Mouse (Mus musculus) stomach, embryonic 15.5 days (tissue): ENCODE measurements around the gene Ccna2. TPM values are rescaled to one million over a fixed set of nuclear protein-coding genes. Genes with fewer than 3 reads are reported as not detected.

ENCODE experiments used
- ATAC-seq: fragments of 200-750 bp; cut with Nextera tagmentation; 2 replicates; pipeline ENCODE4 v1.8.0; 2017; ENCODE audit warnings: low read depth, moderate number of reproducible peaks, moderate TSS enrichment; ENCODE audit not compliant: insufficient read depth, low FRiP score
- H3K27ac ChIP-seq: fragments of 300-500 bp; sonication (generic); 2 replicates; pipeline ENCODE4 v1.5.1; 2015; ENCODE audit warnings: mild to moderate bottlenecking, inconsistent platforms
- H3K27me3 ChIP-seq: fragments of 300-500 bp; sonication (generic); replicated peaks from 2 replicates; pipeline ENCODE4 v1.6.1; 2015; ENCODE audit warnings: inconsistent platforms
- H3K36me3 ChIP-seq: fragments of 300-500 bp; sonication (generic); 2 replicates; pipeline ENCODE4 v1.6.1; 2015; ENCODE audit warnings: inconsistent platforms
- H3K4me1 ChIP-seq: fragments of 300-500 bp; sonication (generic); 2 replicates; pipeline ENCODE4 v1.6.1; 2015; ENCODE audit warnings: inconsistent platforms
- H3K4me2 ChIP-seq: fragments of 300-500 bp; sonication (generic); 2 replicates; pipeline ENCODE4 v1.6.1; 2015; ENCODE audit warnings: mild to moderate bottlenecking, inconsistent platforms
- H3K4me3 ChIP-seq: fragments of 300-500 bp; sonication (generic); replicated peaks from 2 replicates; pipeline ENCODE4 v1.5.1; 2015; ENCODE audit warnings: inconsistent platforms
- H3K9ac ChIP-seq: fragments of 300-500 bp; sonication (generic); 2 replicates; pipeline ENCODE4 v1.6.1; 2015; ENCODE audit warnings: inconsistent platforms
- H3K9me3 ChIP-seq: fragments of 300-500 bp; sonication (generic); 2 replicates; pipeline ENCODE4 v1.6.1; 2016; ENCODE audit warnings: inconsistent platforms
- WGBS: fragments of 180-500 bp; shearing (Covaris S2); methylation state at CpG from one replicate; pipeline ENCODE4 v1.1.7; 2015; 5-methylcytosine and 5-hydroxymethylcytosine counted together
- polyA plus RNA-seq: library from polyadenylated mRNA; unstranded; fragments of >200 nt; fragmentation: Nextera tagmentation; extraction: Ambion mirVana; gene quantifications from 2 replicates; pipeline ENCODE4 v1.2.1, GENCODE M21; 2015

The Ccna2 gene
- polyA plus RNA-seq, 1 experiment from 2014 or later = 170 TPM

DNA sequence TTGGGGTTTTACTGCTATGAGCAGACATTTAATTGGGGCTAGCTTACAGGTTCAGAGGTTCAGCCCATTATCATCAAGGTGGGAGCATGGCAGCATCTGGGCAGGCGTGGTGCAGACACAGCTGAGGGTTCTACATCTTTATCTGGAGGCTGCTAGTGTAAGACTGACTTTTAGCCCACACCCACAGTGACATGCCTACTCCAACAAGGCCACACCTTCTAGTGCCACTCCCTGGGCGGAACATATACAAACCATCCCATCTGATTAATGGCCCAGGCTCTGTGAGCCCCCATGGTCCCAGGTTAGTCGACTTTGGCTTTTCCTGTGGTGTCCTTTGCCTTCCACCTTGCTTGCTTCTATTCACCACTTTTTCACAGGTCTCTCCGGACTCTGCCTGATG, 12.3 kb downstream of the Ccna2 start:
- Histone ChIP-seq H3K27me3 (no peaks in the 10 kb centered on the region), H3K9ac (no peak overlapping the region), H3K4me3 (no peak overlapping the region), H3K36me3 (peaks cover 42% of the 10 kb centered on the region), H3K4me2 (no peak overlapping the region), H3K4me1 (no peaks in the 10 kb centered on the region), H3K9me3 (no peaks in the 10 kb centered on the region), H3K27ac (no peak overlapping the region)
- WGBS = 71% methylated on average over 4 of the region's 4 CpGs
- ATAC-seq = peak; percentile 66; the same call in 1 of the 2 replicates

DNA sequence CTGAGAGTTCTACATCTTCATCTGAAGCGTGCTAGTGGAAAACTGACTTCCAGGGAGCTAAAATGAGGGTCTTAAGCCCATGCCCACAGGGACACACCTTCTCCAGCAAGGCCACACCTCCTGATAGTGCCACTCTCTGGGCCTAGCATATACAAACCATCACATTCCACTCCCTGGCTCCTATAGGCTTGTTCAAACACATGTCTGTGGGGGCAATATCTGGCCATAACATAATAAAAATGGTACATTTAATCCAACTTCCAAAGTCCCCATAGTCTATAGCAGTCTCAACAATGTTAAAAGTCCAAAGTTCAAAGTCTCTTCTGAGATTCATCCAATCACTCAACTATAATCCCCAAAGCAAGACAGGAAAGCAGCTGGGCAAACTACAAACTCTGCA, 14.3 kb downstream of the Ccna2 start:
- no peak overlapping the region for H3K27ac ChIP-seq
- H3K4me2 ChIP-seq = no peak overlapping the region
- peaks cover 32% of the 10 kb centered on the region for H3K36me3 ChIP-seq
- no peak overlapping the region for H3K9ac ChIP-seq
- H3K9me3 ChIP-seq = no peaks in the 10 kb centered on the region
- ATAC-seq = no peak
- 94% methylated on average over 1 of the region's 1 CpGs for WGBS
- H3K4me3 ChIP-seq = no peak overlapping the region
- no peaks in the 10 kb centered on the region for H3K4me1 ChIP-seq
- H3K27me3 ChIP-seq = no peaks in the 10 kb centered on the region

DNA sequence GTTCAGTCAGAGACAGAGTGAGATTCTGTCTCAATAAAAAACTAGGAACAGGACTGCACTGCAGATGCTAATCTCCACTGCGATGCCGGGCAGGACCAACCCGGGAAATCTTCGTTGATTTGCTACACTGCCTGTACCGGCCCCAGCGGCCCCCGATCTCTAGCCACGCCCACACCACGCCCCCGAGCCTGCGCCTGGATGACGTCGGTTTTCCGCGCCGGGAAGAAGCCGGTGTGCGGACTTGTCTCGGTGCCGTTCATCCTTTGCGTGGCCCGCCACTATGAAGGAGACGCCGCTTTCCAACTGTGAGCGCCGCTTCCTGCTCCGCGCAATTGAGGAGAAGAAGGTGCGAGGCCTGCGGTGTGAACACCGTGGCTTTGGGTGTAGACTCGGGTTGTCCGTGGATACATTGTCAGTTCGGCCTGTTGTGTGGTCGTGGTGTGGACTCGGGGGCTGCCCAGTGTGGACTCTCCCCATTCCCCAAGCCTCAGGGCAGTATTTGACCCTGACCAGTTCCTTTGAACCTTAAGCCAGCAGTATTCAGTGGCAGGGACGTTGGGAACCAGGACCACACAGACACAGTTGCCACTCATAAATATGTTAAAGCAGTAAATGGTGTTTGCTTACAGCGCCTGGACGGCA, 19.4 kb downstream of the Ccna2 start, which contains the start of gene Exosc9:
Gene Exosc9, plus strand, starts transcription at position 201 of the 642 bp plus-strand sequence.
- Histone ChIP-seq H3K4me2 (peak within 1 kb of the TSS; percentile 92), H3K4me3 (peak within 1 kb of the TSS; percentile 85), H3K27me3 (no peaks in the 10 kb centered on the region), H3K27ac (peak within 1 kb of the TSS; percentile 40; the same call in 1 of the 2 replicates), H3K9me3 (no peaks in the 10 kb centered on the region), H3K4me1 (0 out of 2 replicates have a peak, but pooled peaks cover 7% of the 10 kb centered on the region), H3K9ac (peak within 1 kb of the TSS; percentile 58), H3K36me3 (peaks cover 18% of the 10 kb centered on the region)
- peak; percentile 93 for ATAC-seq
- WGBS = under 1% methylated on average over 39 of the region's 39 CpGs

DNA sequence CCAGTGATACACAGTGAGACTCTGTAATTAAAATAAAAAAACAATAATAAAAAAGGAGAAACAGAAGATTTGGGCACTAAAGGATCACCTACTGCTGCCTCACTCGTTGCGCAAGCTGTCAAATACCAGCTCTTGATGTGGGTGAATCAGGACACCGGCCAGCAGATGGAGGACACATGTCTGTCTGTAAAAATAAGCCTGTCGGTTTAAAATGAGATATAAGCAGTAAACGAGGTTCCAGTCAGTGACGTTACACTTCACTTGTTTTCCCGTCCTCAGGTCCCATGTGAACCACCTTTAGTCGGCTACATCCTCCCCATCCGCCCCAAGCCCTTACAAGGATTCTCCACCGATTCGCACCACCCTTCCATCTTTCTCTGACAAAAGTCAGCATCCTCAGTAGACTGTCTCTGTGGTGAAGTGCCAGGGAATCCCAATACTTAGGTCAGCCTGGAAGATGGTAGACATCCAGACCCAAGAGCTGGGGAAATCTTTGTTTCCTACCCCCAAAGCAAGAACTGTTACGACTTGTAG, 20.0 kb downstream of the Ccna2 start:
- peak overlapping the region; percentile 92 for H3K4me2 ChIP-seq
- H3K9me3 ChIP-seq = no peaks in the 10 kb centered on the region
- H3K9ac ChIP-seq = peak overlapping the region; percentile 58; the same call in 1 of the 2 replicates
- no peaks in the 10 kb centered on the region for H3K27me3 ChIP-seq
- 20% methylated on average over 12 of the region's 12 CpGs for WGBS
- H3K4me3 ChIP-seq = peak overlapping the region; percentile 85
- H3K27ac ChIP-seq = peak overlapping the region; percentile 40; the same call in 1 of the 2 replicates
- 0 out of 2 replicates have a peak, but pooled peaks cover 7% of the 10 kb centered on the region for H3K4me1 ChIP-seq
- H3K36me3 ChIP-seq = peaks cover 12% of the 10 kb centered on the region
- ATAC-seq = peak; percentile 32; the same call in 1 of the 2 replicates

DNA sequence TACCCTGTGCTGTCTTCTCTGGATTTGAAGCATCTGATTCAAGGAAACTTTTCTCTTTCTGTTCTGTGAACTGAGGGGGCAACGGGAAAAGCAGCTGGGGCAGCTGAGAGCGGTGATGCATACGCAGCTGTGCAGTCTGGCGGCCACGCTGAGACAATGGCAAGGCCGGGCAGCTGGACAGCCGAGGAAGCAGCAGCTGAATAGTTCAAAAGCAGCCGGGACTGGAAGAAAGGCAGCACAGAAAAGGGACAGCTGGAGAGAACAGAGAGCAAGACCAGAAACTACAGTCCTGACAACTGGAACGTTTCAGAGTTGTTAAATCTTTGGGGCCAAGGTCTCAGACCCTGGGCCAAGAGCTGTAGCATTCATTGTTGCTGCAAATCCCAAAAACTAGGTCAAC, 20.6 kb downstream of the Ccna2 start:
- H3K4me3 ChIP-seq = peak overlapping the region; percentile 85; the same call in 1 of the 2 replicates
- no peak overlapping the region for H3K9ac ChIP-seq
- no peaks in the 10 kb centered on the region for H3K9me3 ChIP-seq

DNA sequence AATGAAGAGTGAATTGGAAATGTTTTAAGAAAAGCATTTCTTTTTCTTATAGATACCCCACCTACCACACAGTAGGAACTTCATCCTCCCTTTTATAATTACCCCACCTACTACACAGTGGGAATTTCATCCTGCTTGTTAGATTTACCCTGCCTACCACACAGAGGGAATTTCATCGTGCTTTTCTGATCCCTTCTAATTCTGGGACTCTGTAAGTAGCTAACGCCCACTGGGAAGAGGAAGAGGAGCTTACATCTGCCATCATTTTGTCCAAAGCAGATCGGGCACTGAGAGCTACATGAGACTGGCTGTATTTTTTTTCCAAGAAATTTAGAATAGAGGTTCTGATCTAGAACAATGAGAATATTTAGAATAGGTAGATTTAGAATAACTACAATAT, 27.0 kb downstream of the Ccna2 start:
- no peaks in the 10 kb centered on the region for H3K9me3 ChIP-seq
- no peak overlapping the region for H3K4me2 ChIP-seq
- H3K9ac ChIP-seq = no peak overlapping the region
- ATAC-seq = no peak
- no peak overlapping the region for H3K4me3 ChIP-seq
- H3K36me3 ChIP-seq = no peaks in the 10 kb centered on the region
- WGBS = 75% methylated on average over 3 of the region's 3 CpGs
- H3K27me3 ChIP-seq = no peaks in the 10 kb centered on the region
- no peak overlapping the region for H3K27ac ChIP-seq
- no peaks in the 10 kb centered on the region for H3K4me1 ChIP-seq

More for the DNA sequence above, 20.6 kb downstream of the Ccna2 start:
- Histone ChIP-seq H3K36me3 (peaks cover 12% of the 10 kb centered on the region), H3K4me2 (peak overlapping the region; percentile 92), H3K27ac (no peak overlapping the region), H3K4me1 (0 out of 2 replicates have a peak, but pooled peaks cover 7% of the 10 kb centered on the region), H3K27me3 (no peaks in the 10 kb centered on the region)
- WGBS = 36% methylated on average over 9 of the region's 9 CpGs
- no peak for ATAC-seq

DNA sequence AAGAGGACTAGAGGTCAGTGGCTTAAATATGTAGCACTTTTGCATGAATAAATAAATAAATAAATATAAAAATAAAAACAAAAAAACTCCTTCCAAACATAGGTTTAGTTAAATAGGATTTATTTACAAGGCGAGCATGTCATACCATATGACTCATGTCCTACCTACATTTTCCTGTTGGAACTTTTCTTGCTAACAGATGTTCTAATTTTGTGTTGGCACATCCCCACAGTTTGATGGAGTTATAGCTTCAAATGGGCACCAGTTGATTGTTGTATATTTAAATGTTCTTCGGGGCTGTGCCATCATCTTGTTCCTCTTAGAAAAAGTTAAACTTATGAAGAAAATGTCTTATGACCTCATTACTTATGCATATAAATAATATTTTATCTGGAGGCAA, 30.6 kb downstream of the Ccna2 start:
- H3K9me3 ChIP-seq = no peaks in the 10 kb centered on the region
- H3K9ac ChIP-seq = no peak overlapping the region
- H3K36me3 ChIP-seq = no peaks in the 10 kb centered on the region
- no peaks in the 10 kb centered on the region for H3K27me3 ChIP-seq
- no peak overlapping the region for H3K4me2 ChIP-seq
- H3K4me1 ChIP-seq = no peaks in the 10 kb centered on the region
- ATAC-seq = no peak
- H3K27ac ChIP-seq = no peak overlapping the region
- H3K4me3 ChIP-seq = no peak overlapping the region
- 87% methylated on average over 2 of the region's 2 CpGs for WGBS

DNA sequence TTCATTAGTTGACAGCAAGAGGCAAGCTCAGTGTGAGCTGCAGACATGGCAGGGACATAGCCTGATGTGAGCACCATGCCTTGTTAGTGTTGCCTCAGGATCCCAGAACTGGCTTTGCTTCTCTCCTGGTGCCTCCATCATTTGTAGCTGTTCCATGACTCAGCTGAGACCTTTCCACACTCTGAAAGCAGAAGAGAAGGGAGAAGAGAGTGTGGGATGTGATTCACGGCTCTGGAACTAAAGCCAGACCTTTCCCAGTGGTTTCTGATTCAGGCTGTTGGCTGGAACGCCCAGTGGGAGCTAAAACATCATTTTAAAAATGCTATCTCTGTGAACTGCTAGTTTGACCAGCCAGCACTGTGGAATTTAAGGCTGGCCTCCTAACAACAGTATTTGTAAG, 31.2 kb downstream of the Ccna2 start:
- H3K27me3 ChIP-seq = no peaks in the 10 kb centered on the region
- H3K4me2 ChIP-seq = no peak overlapping the region
- no peaks in the 10 kb centered on the region for H3K9me3 ChIP-seq
- no peaks in the 10 kb centered on the region for H3K36me3 ChIP-seq
- no peaks in the 10 kb centered on the region for H3K4me1 ChIP-seq
- H3K27ac ChIP-seq = no peak overlapping the region
- no peak for ATAC-seq
- no peak overlapping the region for H3K4me3 ChIP-seq
- no peak overlapping the region for H3K9ac ChIP-seq
- 59% methylated on average over 2 of the region's 2 CpGs for WGBS

DNA sequence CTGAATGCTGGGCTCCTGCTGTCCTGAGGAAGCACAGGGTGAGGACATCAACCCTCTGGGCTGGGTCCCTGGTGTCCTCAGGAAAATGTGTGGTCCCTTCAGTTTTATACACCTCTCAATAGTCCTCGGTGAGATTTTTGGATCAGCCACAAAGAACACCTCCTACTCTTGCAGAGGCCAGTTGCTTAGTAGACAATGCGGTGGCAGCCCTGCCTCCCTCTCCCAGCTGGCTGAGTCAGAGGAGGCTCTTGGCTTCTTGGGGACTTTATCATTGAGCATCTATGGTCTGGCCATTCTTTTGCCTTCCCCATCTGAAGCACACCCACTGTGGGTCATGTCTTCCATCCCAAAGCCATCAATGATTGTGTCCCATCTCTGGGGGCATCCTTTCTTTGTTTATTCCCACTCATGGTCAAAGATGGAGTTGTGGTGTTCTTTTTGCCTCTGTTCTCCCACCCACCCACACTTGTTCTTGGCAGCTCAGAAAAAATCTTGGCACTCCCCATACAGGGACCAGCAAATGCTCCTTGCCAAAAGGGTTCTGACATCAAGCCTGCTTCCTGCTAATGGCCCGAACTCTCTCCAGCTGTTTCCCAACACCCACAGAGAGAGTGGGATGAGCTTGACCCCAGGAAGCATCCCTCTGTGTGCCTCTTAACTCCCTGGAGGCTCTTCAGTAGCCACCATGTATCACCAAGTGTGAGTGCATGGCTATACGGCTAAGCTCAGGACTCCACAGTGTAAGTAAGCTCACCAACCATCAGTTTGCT, 34.1 kb downstream of the Ccna2 start:
- no peak overlapping the region for H3K9ac ChIP-seq
- no peak overlapping the region for H3K4me2 ChIP-seq
- H3K4me3 ChIP-seq = no peak overlapping the region
- no peak for ATAC-seq
- H3K9me3 ChIP-seq = no peaks in the 10 kb centered on the region
- no peaks in the 10 kb centered on the region for H3K36me3 ChIP-seq
- WGBS = 78% methylated on average over 4 of the region's 4 CpGs
- H3K27me3 ChIP-seq = no peaks in the 10 kb centered on the region
- H3K27ac ChIP-seq = no peak overlapping the region
- H3K4me1 ChIP-seq = 0 out of 2 replicates have a peak, but pooled peaks cover 2% of the 10 kb centered on the region

DNA sequence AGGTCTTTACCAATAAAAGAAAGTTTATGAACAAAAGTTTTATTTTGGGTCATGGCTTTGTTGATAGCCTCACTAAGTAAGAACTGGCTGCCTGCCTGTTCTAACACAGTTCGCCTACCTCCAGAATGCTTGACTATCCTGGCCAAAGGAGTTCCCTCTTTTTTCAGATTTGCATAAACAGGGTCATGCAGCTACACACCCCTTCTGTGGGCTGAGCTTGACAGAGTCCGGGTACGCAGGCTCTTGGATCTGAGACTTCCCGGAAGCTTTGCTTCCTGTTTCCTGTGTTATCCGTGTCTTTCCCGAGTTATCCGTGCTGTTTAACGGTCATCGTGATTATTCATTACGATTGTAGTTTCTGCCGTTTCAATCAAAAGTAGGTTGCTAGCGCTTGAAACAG, 35.9 kb downstream of the Ccna2 start:
- no peak overlapping the region for H3K27ac ChIP-seq
- no peak for ATAC-seq
- H3K9ac ChIP-seq = no peak overlapping the region
- no peak overlapping the region for H3K4me2 ChIP-seq
- no peaks in the 10 kb centered on the region for H3K27me3 ChIP-seq
- H3K4me3 ChIP-seq = no peak overlapping the region
- no peaks in the 10 kb centered on the region for H3K9me3 ChIP-seq
- WGBS = 82% methylated on average over 12 of the region's 12 CpGs
- H3K36me3 ChIP-seq = no peaks in the 10 kb centered on the region
- H3K4me1 ChIP-seq = 0 out of 2 replicates have a peak, but pooled peaks cover 6% of the 10 kb centered on the region

DNA sequence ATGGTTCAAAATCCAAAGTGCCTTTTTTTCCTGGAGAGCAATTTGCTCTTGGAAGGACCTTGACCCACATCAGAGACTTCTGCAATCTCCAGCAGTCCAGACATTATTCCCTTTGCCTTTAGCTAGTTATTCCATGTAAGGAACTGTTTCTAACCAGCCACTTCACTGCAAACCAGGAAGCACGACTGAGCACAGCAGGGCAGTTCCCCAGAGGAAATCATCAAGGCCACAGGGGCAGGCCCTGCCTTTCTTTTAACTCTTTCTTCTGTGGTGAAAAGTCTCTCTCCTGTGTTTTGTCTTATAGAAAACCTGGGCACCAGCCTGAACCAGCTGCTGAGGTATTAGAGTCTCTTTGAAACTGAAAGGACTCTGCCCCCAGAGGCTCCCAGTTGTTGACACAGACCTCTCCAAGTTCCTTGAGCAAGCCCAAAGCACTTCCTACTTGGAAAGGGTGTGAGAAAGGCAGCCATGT, 38.7 kb downstream of the Ccna2 start:
- H3K27me3 ChIP-seq = no peaks in the 10 kb centered on the region
- no peaks in the 10 kb centered on the region for H3K36me3 ChIP-seq
- no peak overlapping the region for H3K4me3 ChIP-seq
- no peaks in the 10 kb centered on the region for H3K9me3 ChIP-seq
- WGBS = 15% methylated on average over 1 of the region's 1 CpGs
- H3K4me2 ChIP-seq = 0 out of 2 replicates have a peak overlapping the region, but pooled peaks have one; percentile 8
- ATAC-seq = peak; percentile 71; the same call in 1 of the 2 replicates
- H3K9ac ChIP-seq = no peak overlapping the region
- 0 out of 2 replicates have a peak, but pooled peaks cover 6% of the 10 kb centered on the region for H3K4me1 ChIP-seq
- 0 out of 2 replicates have a peak overlapping the region, but pooled peaks have one; percentile 22 for H3K27ac ChIP-seq
